Mouse (Mus musculus) kidney, embryonic 15.5 days (tissue): ENCODE data around the gene Figla. TPM values are rescaled to one million over a fixed set of nuclear protein-coding genes. Genes with fewer than 3 reads are reported as not detected.

Source experiments
- ATAC-seq: fragments of 200-750 bp; cut with Nextera tagmentation; replicated peaks from 2 replicates; pipeline ENCODE4 v1.8.0; 2017; ENCODE audit warnings: moderate TSS enrichment; ENCODE audit not compliant: low FRiP score
- H3K27ac ChIP-seq: fragments of 300-500 bp; sonication (generic); 2 replicates; pipeline ENCODE4 v1.5.1; 2015; ENCODE audit warnings: mild to moderate bottlenecking, inconsistent platforms
- H3K27me3 ChIP-seq: fragments of 300-500 bp; sonication (generic); 2 replicates; pipeline ENCODE4 v1.6.1; 2015; ENCODE audit warnings: inconsistent platforms
- H3K36me3 ChIP-seq: fragments of 300-500 bp; sonication (generic); 2 replicates; pipeline ENCODE4 v1.6.1; 2015; ENCODE audit warnings: inconsistent platforms
- H3K4me1 ChIP-seq: fragments of 300-500 bp; sonication (generic); 2 replicates; pipeline ENCODE4 v1.6.1; 2015; ENCODE audit warnings: inconsistent platforms
- H3K4me2 ChIP-seq: fragments of 300-500 bp; sonication (generic); 2 replicates; pipeline ENCODE4 v1.6.1; 2015; ENCODE audit warnings: moderate library complexity, mild to moderate bottlenecking, inconsistent platforms
- H3K4me3 ChIP-seq: fragments of 300-500 bp; sonication (generic); replicated peaks from 2 replicates; pipeline ENCODE4 v1.5.1; 2015; ENCODE audit warnings: mild to moderate bottlenecking, inconsistent platforms
- H3K9ac ChIP-seq: fragments of 300-500 bp; sonication (generic); 2 replicates; pipeline ENCODE4 v1.6.1; 2015; ENCODE audit warnings: mild to moderate bottlenecking, inconsistent platforms
- H3K9me3 ChIP-seq: fragments of 300-500 bp; sonication (generic); replicated peaks from 2 replicates; pipeline ENCODE4 v1.6.1; 2016; ENCODE audit warnings: inconsistent platforms
- WGBS: fragments of 180-500 bp; shearing (Covaris S2); methylation state at CpG from one replicate; pipeline ENCODE4 v1.1.7; 2015; ENCODE audit warnings: mixed read lengths; 5-methylcytosine and 5-hydroxymethylcytosine counted together
- polyA plus RNA-seq: library from polyadenylated mRNA; unstranded; fragments of >200 nt; fragmentation: Nextera tagmentation; extraction: Ambion mirVana; gene quantifications from 2 replicates; pipeline ENCODE4 v1.2.1, GENCODE M21; 2015

The Figla gene
- polyA plus RNA-seq, 1 experiment from 2014 or later = not detected

- no peak overlapping the region for H3K27ac ChIP-seq
- H3K4me1 ChIP-seq = peaks cover 9% of the 10 kb centered on the region
- peaks cover 17% of the 10 kb centered on the region for H3K27me3 ChIP-seq
- WGBS = 77% methylated on average over 1 of the region's 1 CpGs
- no peak overlapping the region for H3K4me2 ChIP-seq
- H3K4me3 ChIP-seq = no peak overlapping the region
- no peaks in the 10 kb centered on the region for H3K36me3 ChIP-seq
- no peak for ATAC-seq
- H3K9me3 ChIP-seq = no peaks in the 10 kb centered on the region
- no peak overlapping the region for H3K9ac ChIP-seq
These were observed 17.7 kb downstream of the Figla start for GRCm38 (mm10) chr6:86033635-86034034.

GRCm38 (mm10) chr6:86038901-86039300 lies 22.9 kb downstream of the Figla start:
- WGBS = 54% methylated on average over 2 of the region's 2 CpGs
- ATAC-seq = no peak
- H3K9ac ChIP-seq = no peak overlapping the region
- no peaks in the 10 kb centered on the region for H3K9me3 ChIP-seq
- no peak overlapping the region for H3K27ac ChIP-seq
- no peaks in the 10 kb centered on the region for H3K27me3 ChIP-seq
- H3K4me1 ChIP-seq = no peaks in the 10 kb centered on the region
- no peak overlapping the region for H3K4me3 ChIP-seq
- H3K4me2 ChIP-seq = no peak overlapping the region
- H3K36me3 ChIP-seq = no peaks in the 10 kb centered on the region

- H3K9ac ChIP-seq = no peak overlapping the region
- no peak overlapping the region for H3K4me3 ChIP-seq
- no peaks in the 10 kb centered on the region for H3K4me1 ChIP-seq
- no peaks in the 10 kb centered on the region for H3K9me3 ChIP-seq
- ATAC-seq = no peak
- H3K27me3 ChIP-seq = no peaks in the 10 kb centered on the region
- no peak overlapping the region for H3K4me2 ChIP-seq
- no peaks in the 10 kb centered on the region for H3K36me3 ChIP-seq
- WGBS = 74% methylated on average over 1 of the region's 1 CpGs
- H3K27ac ChIP-seq = no peak overlapping the region
These were observed 24.2 kb downstream of the Figla start for GRCm38 (mm10) chr6:86040140-86040539.

- Histone ChIP-seq H3K4me2 (no peak overlapping the region), H3K9ac (no peak overlapping the region), H3K36me3 (no peaks in the 10 kb centered on the region), H3K9me3 (no peaks in the 10 kb centered on the region), H3K4me1 (peaks cover 31% of the 10 kb centered on the region), H3K4me3 (no peak overlapping the region), H3K27ac (no peak overlapping the region), H3K27me3 (no peaks in the 10 kb centered on the region)
- ATAC-seq = peak; percentile 72
- 72% methylated on average over 11 of the region's 11 CpGs for WGBS
These were observed 31.5 kb downstream of the Figla start for GRCm38 (mm10) chr6:86047510-86047909.

GRCm38 (mm10) chr6:86048509-86048908 lies 32.5 kb downstream of the Figla start:
- H3K4me2 ChIP-seq = no peak overlapping the region
- no peaks in the 10 kb centered on the region for H3K36me3 ChIP-seq
- peaks cover 33% of the 10 kb centered on the region for H3K4me1 ChIP-seq
- ATAC-seq = peak; percentile 58; the same call in 1 of the 2 replicates
- WGBS = 56% methylated on average over 5 of the region's 5 CpGs
- H3K27me3 ChIP-seq = no peaks in the 10 kb centered on the region
- H3K4me3 ChIP-seq = no peak overlapping the region
- H3K9me3 ChIP-seq = no peaks in the 10 kb centered on the region
- H3K27ac ChIP-seq = no peak overlapping the region
- no peak overlapping the region for H3K9ac ChIP-seq

- no peak for ATAC-seq
- no peak overlapping the region for H3K4me3 ChIP-seq
- no peak overlapping the region for H3K4me2 ChIP-seq
- H3K27me3 ChIP-seq = no peaks in the 10 kb centered on the region
- H3K9me3 ChIP-seq = no peaks in the 10 kb centered on the region
- no peak overlapping the region for H3K27ac ChIP-seq
- peaks cover 33% of the 10 kb centered on the region for H3K4me1 ChIP-seq
- no peak overlapping the region for H3K9ac ChIP-seq
- no peaks in the 10 kb centered on the region for H3K36me3 ChIP-seq
- WGBS = 53% methylated on average over 6 of the region's 6 CpGs
These were observed 34.8 kb downstream of the Figla start for GRCm38 (mm10) chr6:86050586-86051268.

GRCm38 (mm10) chr6:86052032-86052459 lies 36.1 kb downstream of the Figla start:
- Histone ChIP-seq H3K27me3 (no peaks in the 10 kb centered on the region), H3K36me3 (no peaks in the 10 kb centered on the region), H3K9ac (no peak overlapping the region), H3K27ac (no peak overlapping the region), H3K9me3 (no peaks in the 10 kb centered on the region), H3K4me3 (no peak overlapping the region), H3K4me1 (peaks cover 33% of the 10 kb centered on the region), H3K4me2 (no peak overlapping the region)
- 0 out of 2 replicates have a peak, but pooled peaks have one; percentile 13 for ATAC-seq
- 38% methylated on average over 7 of the region's 7 CpGs for WGBS

GRCm38 (mm10) chr6:86052556-86052955 lies 36.6 kb downstream of the Figla start:
- 0 out of 2 replicates have a peak, but pooled peaks have one; percentile 7 for ATAC-seq
- no peaks in the 10 kb centered on the region for H3K27me3 ChIP-seq
- no peak overlapping the region for H3K9ac ChIP-seq
- no peaks in the 10 kb centered on the region for H3K9me3 ChIP-seq
- H3K36me3 ChIP-seq = no peaks in the 10 kb centered on the region
- H3K27ac ChIP-seq = no peak overlapping the region
- no peak overlapping the region for H3K4me2 ChIP-seq
- WGBS = 15% methylated on average over 4 of the region's 4 CpGs
- no peak overlapping the region for H3K4me3 ChIP-seq
- peaks cover 28% of the 10 kb centered on the region for H3K4me1 ChIP-seq

GRCm38 (mm10) chr6:86053099-86053498 lies 37.1 kb downstream of the Figla start:
- peaks cover 22% of the 10 kb centered on the region for H3K4me1 ChIP-seq
- no peaks in the 10 kb centered on the region for H3K27me3 ChIP-seq
- H3K9ac ChIP-seq = no peak overlapping the region
- no peak overlapping the region for H3K4me3 ChIP-seq
- no peak overlapping the region for H3K27ac ChIP-seq
- no peak overlapping the region for H3K4me2 ChIP-seq
- ATAC-seq = no peak
- no peaks in the 10 kb centered on the region for H3K36me3 ChIP-seq
- WGBS = 52% methylated on average over 4 of the region's 4 CpGs
- H3K9me3 ChIP-seq = no peaks in the 10 kb centered on the region

- Histone ChIP-seq H3K36me3 (no peaks in the 10 kb centered on the region), H3K27me3 (no peaks in the 10 kb centered on the region), H3K4me1 (peaks cover 17% of the 10 kb centered on the region), H3K27ac (no peak overlapping the region), H3K9ac (no peak overlapping the region), H3K4me3 (no peak overlapping the region), H3K4me2 (no peak overlapping the region), H3K9me3 (no peaks in the 10 kb centered on the region)
- ATAC-seq = no peak
- WGBS = 83% methylated on average over 5 of the region's 5 CpGs
These were observed 37.6 kb downstream of the Figla start for GRCm38 (mm10) chr6:86053594-86053993.

- Histone ChIP-seq H3K4me2 (no peak overlapping the region), H3K9me3 (no peaks in the 10 kb centered on the region), H3K4me1 (no peaks in the 10 kb centered on the region), H3K4me3 (no peak overlapping the region), H3K27ac (no peak overlapping the region), H3K9ac (no peak overlapping the region), H3K27me3 (no peaks in the 10 kb centered on the region), H3K36me3 (no peaks in the 10 kb centered on the region)
- WGBS = 3% methylated on average over 1 of the region's 1 CpGs
- ATAC-seq = no peak
These were observed 42.5 kb downstream of the Figla start for GRCm38 (mm10) chr6:86058475-86058874.

- Histone ChIP-seq H3K36me3 (no peaks in the 10 kb centered on the region), H3K4me2 (no peak overlapping the region), H3K4me1 (no peaks in the 10 kb centered on the region), H3K9ac (no peak overlapping the region), H3K4me3 (no peak overlapping the region), H3K9me3 (no peaks in the 10 kb centered on the region), H3K27ac (no peak overlapping the region), H3K27me3 (no peaks in the 10 kb centered on the region)
- ATAC-seq = no peak
- 37% methylated on average over 7 of the region's 7 CpGs for WGBS
These were observed 43.3 kb downstream of the Figla start for GRCm38 (mm10) chr6:86059151-86059853.
